Mouse (Mus musculus) embryonic facial prominence, embryonic 11.5 days (tissue): ENCODE measurements around the gene Rnf113a2. TPM values are rescaled to one million over a fixed set of nuclear protein-coding genes. Genes with fewer than 3 reads are reported as not detected.

ENCODE experiments used
- ATAC-seq: fragments of 200-750 bp; cut with Nextera tagmentation; replicated peaks from 2 replicates; pipeline ENCODE4 v1.8.0; 2017; ENCODE audit warnings: low read depth; ENCODE audit not compliant: insufficient number of reproducible peaks, low FRiP score, low TSS enrichment
- DNase-seq: peaks from one replicate; pipeline ENCODE4 v3.0.0-alpha.2; 2015; ENCODE audit warnings: low spot score
- H3K27ac ChIP-seq: fragments of 300-500 bp; sonication (generic); replicated peaks from 2 replicates; pipeline ENCODE4 v1.5.1; 2014; ENCODE audit warnings: mild to moderate bottlenecking, low read depth, low read length, control low read depth
- H3K27me3 ChIP-seq: fragments of 300-500 bp; sonication (generic); 2 replicates; pipeline ENCODE4 v1.6.1; 2014; ENCODE audit warnings: mild to moderate bottlenecking, low read length, moderate library complexity, mixed read lengths; ENCODE audit not compliant: control insufficient read depth, insufficient read depth
- H3K36me3 ChIP-seq: fragments of 300-500 bp; sonication (generic); replicated peaks from 2 replicates; pipeline ENCODE4 v1.6.1; 2014; ENCODE audit warnings: low read depth, mild to moderate bottlenecking, low read length, moderate library complexity, mixed read lengths; ENCODE audit not compliant: control insufficient read depth, insufficient read depth
- H3K4me1 ChIP-seq: fragments of 300-500 bp; sonication (generic); 2 replicates; pipeline ENCODE4 v1.6.1; 2014; ENCODE audit warnings: low read length, mixed read lengths; ENCODE audit not compliant: control insufficient read depth, insufficient read depth
- H3K4me2 ChIP-seq: fragments of 300-500 bp; sonication (generic); 2 replicates; pipeline ENCODE4 v1.6.1; 2014; ENCODE audit warnings: low read depth, mild to moderate bottlenecking, control low read depth, low read length, moderate library complexity
- H3K4me3 ChIP-seq: fragments of 300-500 bp; sonication (generic); 2 replicates; pipeline ENCODE4 v1.5.1; 2014; ENCODE audit warnings: low read depth, low read length, control low read depth
- H3K9ac ChIP-seq: fragments of 300-500 bp; sonication (generic); replicated peaks from 2 replicates; pipeline ENCODE4 v1.6.1; 2014; ENCODE audit warnings: mild to moderate bottlenecking, control low read depth, low read length
- H3K9me3 ChIP-seq: fragments of 300-500 bp; sonication (generic); replicated peaks from 2 replicates; pipeline ENCODE4 v1.6.1; 2016; ENCODE audit warnings: mild to moderate bottlenecking, low read length, inconsistent platforms, mixed read lengths; ENCODE audit not compliant: control insufficient read depth
- WGBS: fragments of 180-500 bp; shearing (Covaris S2); extraction: QIAGEN DNeasy Blood & Tissue Kit; methylation state at CpG from one replicate; pipeline ENCODE4 v1.1.7; 2014; 5-methylcytosine and 5-hydroxymethylcytosine counted together
- polyA plus RNA-seq: library from polyadenylated mRNA; unstranded; fragments of >200 nt; fragmentation: Nextera tagmentation; extraction: Ambion mirVana; gene quantifications from 2 replicates; pipeline ENCODE4 v1.2.1, GENCODE M21; 2014

The Rnf113a2 gene
- polyA plus RNA-seq, 1 experiment from 2014 or later = 29.4 TPM

DNA sequence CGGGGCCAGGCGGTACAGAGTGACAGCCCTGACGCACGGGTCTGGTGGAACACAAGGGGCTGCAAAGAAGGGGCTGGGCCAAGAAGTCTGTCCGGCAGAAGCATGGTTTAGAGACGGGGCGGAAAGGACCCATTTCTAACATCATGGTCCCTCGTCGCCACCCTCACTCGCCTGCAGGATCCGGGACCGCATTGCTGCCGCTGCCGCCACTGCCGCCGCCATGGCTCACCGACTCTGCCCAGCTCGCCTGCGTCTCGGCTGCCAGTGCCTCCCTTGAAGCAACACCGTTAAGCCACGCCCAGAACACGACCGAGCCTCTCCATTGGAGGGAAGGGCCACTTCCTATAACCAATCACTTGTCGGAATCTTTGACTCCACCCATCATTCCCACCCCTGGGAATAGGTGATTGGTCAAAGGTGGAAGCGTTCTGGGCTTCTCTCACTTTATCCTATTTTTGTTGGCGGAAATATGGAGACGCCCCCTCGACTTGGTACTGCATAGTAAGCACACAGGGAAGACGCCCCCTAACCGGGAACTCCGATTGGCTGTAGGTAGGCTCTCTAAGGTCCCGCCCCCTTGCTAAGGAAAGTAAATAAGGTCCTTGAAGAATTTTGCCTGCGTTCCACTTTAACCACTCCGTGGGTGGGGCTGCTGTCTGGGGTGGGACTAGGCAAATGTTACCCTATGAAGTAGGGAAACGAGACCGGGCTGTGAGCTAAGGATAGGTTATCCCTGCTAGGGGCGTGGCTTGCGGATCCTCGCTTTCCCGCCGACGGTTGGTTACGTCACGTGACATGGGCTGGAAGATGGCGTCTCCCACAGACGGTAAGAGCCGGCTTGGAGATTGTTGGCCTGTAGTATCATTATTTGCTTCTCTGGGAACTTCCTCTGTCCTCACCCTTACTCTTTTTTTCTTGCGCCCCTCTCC lies 34.0 kb downstream of the Rnf113a2 start, which contains the start of the genes Aldh6a1 and Lin52:
Gene Aldh6a1 (minus strand): TSS at position 287 of the 929 bp plus-strand sequence.
Gene Lin52 (plus strand): TSS at position 705 of the 929 bp plus-strand sequence.
- Histone ChIP-seq H3K27me3 (no peaks in the 10 kb centered on the region), H3K4me1 (no peaks in the 10 kb centered on the region), H3K4me3 (peak within 1 kb of the TSS; percentile 60), H3K27ac (no peak within 1 kb of the TSS), H3K36me3 (no peaks in the 10 kb centered on the region), H3K9me3 (no peaks in the 10 kb centered on the region), H3K9ac (peak within 1 kb of the TSS; percentile 63), H3K4me2 (peak within 1 kb of the TSS; percentile 91)
- WGBS = under 1% methylated on average over 48 of the region's 49 CpGs
- ATAC-seq = peak; percentile 100
- peak; percentile 100 for DNase-seq

GRCm38 (mm10) chr12:84451801-84452200 lies 34.8 kb downstream of the Rnf113a2 start:
- no peaks in the 10 kb centered on the region for H3K4me1 ChIP-seq
- peak overlapping the region; percentile 60 for H3K4me3 ChIP-seq
- 2% methylated on average over 11 of the region's 11 CpGs for WGBS
- H3K27me3 ChIP-seq = no peaks in the 10 kb centered on the region
- H3K36me3 ChIP-seq = no peaks in the 10 kb centered on the region
- peak overlapping the region; percentile 85 for H3K4me2 ChIP-seq
- no peak for ATAC-seq
- H3K27ac ChIP-seq = no peak overlapping the region
- no peak for DNase-seq
- H3K9me3 ChIP-seq = no peaks in the 10 kb centered on the region
- H3K9ac ChIP-seq = peak overlapping the region; percentile 63

GRCm38 (mm10) chr12:84456911-84457310 lies 39.9 kb downstream of the Rnf113a2 start:
- WGBS = 94% methylated on average over 3 of the region's 3 CpGs

GRCm38 (mm10) chr12:84459845-84460244 lies 42.8 kb downstream of the Rnf113a2 start:
- peak; percentile 6 for DNase-seq
- no peaks in the 10 kb centered on the region for H3K27me3 ChIP-seq
- 65% methylated on average over 1 of the region's 1 CpGs for WGBS
- no peaks in the 10 kb centered on the region for H3K9me3 ChIP-seq
- no peak overlapping the region for H3K9ac ChIP-seq
- no peaks in the 10 kb centered on the region for H3K4me1 ChIP-seq
- no peak overlapping the region for H3K4me2 ChIP-seq
- no peak overlapping the region for H3K27ac ChIP-seq
- no peak for ATAC-seq
- no peak overlapping the region for H3K4me3 ChIP-seq
- H3K36me3 ChIP-seq = 0 out of 2 replicates have a peak, but pooled peaks cover 2% of the 10 kb centered on the region

More at GRCm38 (mm10) chr12:84456911-84457310, 39.9 kb downstream of the Rnf113a2 start:
- no peak for ATAC-seq
- no peak overlapping the region for H3K4me2 ChIP-seq
- no peak for DNase-seq
- no peak overlapping the region for H3K4me3 ChIP-seq
- no peaks in the 10 kb centered on the region for H3K36me3 ChIP-seq
- no peaks in the 10 kb centered on the region for H3K4me1 ChIP-seq
- no peaks in the 10 kb centered on the region for H3K27me3 ChIP-seq
- H3K27ac ChIP-seq = no peak overlapping the region
- no peaks in the 10 kb centered on the region for H3K9me3 ChIP-seq
- no peak overlapping the region for H3K9ac ChIP-seq

GRCm38 (mm10) chr12:84461416-84461815 lies 44.4 kb downstream of the Rnf113a2 start:
- WGBS = 93% methylated on average over 5 of the region's 5 CpGs
- H3K4me3 ChIP-seq = no peak overlapping the region

DNA sequence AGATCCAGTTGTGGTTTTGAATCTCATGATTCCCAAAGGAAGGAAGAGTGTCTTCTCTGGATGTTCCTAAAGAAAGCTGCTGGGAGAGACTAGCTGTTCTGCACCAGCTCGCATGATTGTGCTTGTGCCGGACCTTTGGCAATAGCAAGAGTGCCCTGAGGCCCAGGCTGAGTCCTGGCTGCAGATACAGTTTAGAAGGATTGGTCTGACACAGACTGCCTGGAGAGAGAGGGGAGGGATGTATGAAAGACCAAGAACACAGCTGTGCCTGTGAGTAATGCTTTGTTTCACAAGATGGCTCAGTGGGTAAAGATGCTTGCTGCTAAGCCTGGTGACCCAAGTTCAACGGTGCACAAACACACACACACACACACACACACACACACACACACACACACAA lies 45.9 kb downstream of the Rnf113a2 start:
- 82% methylated on average over 3 of the region's 3 CpGs for WGBS
- ATAC-seq = no peak
- H3K27me3 ChIP-seq = no peaks in the 10 kb centered on the region
- no peak overlapping the region for H3K4me3 ChIP-seq
- H3K4me1 ChIP-seq = no peaks in the 10 kb centered on the region
- no peak overlapping the region for H3K27ac ChIP-seq
- 0 out of 2 replicates have a peak, but pooled peaks cover 2% of the 10 kb centered on the region for H3K36me3 ChIP-seq
- no peaks in the 10 kb centered on the region for H3K9me3 ChIP-seq
- no peak overlapping the region for H3K4me2 ChIP-seq
- no peak overlapping the region for H3K9ac ChIP-seq
- no peak for DNase-seq

More at GRCm38 (mm10) chr12:84461416-84461815, 44.4 kb downstream of the Rnf113a2 start:
- ATAC-seq = no peak
- Histone ChIP-seq H3K9ac (no peak overlapping the region), H3K27me3 (no peaks in the 10 kb centered on the region), H3K4me1 (no peaks in the 10 kb centered on the region), H3K36me3 (0 out of 2 replicates have a peak, but pooled peaks cover 2% of the 10 kb centered on the region), H3K27ac (no peak overlapping the region), H3K4me2 (no peak overlapping the region), H3K9me3 (no peaks in the 10 kb centered on the region)
- DNase-seq = no peak

Other genes with a start within 250 kb of the Rnf113a2 start
- gene Elmsan1, start 198.3 kb upstream of the Rnf113a2 start, polyA plus RNA-seq = 3.6 and 4.1 TPM in 2 replicates
- gene Ptgr2, start 132.0 kb upstream of the Rnf113a2 start, polyA plus RNA-seq = 12.9 and 14.7 TPM in 2 replicates
- gene Zfp410, start 100.3 kb upstream of the Rnf113a2 start, polyA plus RNA-seq = 111 and 114 TPM in 2 replicates
- 47.2 and 54.3 TPM in 2 replicates for gene Coq6, start 55.5 kb upstream of the Rnf113a2 start, polyA plus RNA-seq
- 3.3 and 3.7 TPM in 2 replicates for gene Fam161b, start 55.4 kb upstream of the Rnf113a2 start, polyA plus RNA-seq
- gene Entpd5, start 8.2 kb upstream of the Rnf113a2 start, polyA plus RNA-seq = 9.0 and 10.9 TPM in 2 replicates
- 0.41 and 0.49 TPM in 2 replicates for gene Bbof1, start 8.1 kb upstream of the Rnf113a2 start, polyA plus RNA-seq
- 31.4 and 33.5 TPM in 2 replicates for gene Aldh6a1, start 33.8 kb downstream of the Rnf113a2 start, polyA plus RNA-seq
- gene Lin52, start 34.2 kb downstream of the Rnf113a2 start, polyA plus RNA-seq = 35.8 and 36.1 TPM in 2 replicates
- gene Vsx2, start 152.6 kb downstream of the Rnf113a2 start, polyA plus RNA-seq = 3.6 and 10.1 TPM in 2 replicates
- 6.3 and 6.5 TPM in 2 replicates for gene Abcd4, start 200.2 kb downstream of the Rnf113a2 start, polyA plus RNA-seq
- gene Vrtn, start 223.8 kb downstream of the Rnf113a2 start, polyA plus RNA-seq = not detected in 2 replicates